Mouse (Mus musculus) C2C12 (cell line): Measurements from ENCODE around the gene Tesk2.

Experiments
- CTCF ChIP-seq: IDR thresholded peaks from one replicate; pipeline ENCODE4 v1.5.1; 2011; ENCODE audit not compliant: control insufficient read depth, insufficient read depth, insufficient read length
- FOSL1 ChIP-seq: IDR thresholded peaks from one replicate; pipeline ENCODE4 v1.8.0; 2011; ENCODE audit warnings: mild to moderate bottlenecking, low read length; ENCODE audit not compliant: poor library complexity, insufficient read depth, severe bottlenecking

- TF ChIP-seq CTCF (no peak), FOSL1 (no peak)
These were observed 12.5 kb upstream of the Tesk2 start, which contains the start of the genes Mmachc and Ccdc163 for GRCm38 (mm10) chr4:116708201-116708764.
